Mouse (Mus musculus): ENCODE results near the gene Ptprj.
"Not testable (repeated sequence)": the region's sequence is repeated elsewhere in the genome, so short reads cannot be mapped to it uniquely, and the experiment has no call there.

The Ptprj gene

DNA sequence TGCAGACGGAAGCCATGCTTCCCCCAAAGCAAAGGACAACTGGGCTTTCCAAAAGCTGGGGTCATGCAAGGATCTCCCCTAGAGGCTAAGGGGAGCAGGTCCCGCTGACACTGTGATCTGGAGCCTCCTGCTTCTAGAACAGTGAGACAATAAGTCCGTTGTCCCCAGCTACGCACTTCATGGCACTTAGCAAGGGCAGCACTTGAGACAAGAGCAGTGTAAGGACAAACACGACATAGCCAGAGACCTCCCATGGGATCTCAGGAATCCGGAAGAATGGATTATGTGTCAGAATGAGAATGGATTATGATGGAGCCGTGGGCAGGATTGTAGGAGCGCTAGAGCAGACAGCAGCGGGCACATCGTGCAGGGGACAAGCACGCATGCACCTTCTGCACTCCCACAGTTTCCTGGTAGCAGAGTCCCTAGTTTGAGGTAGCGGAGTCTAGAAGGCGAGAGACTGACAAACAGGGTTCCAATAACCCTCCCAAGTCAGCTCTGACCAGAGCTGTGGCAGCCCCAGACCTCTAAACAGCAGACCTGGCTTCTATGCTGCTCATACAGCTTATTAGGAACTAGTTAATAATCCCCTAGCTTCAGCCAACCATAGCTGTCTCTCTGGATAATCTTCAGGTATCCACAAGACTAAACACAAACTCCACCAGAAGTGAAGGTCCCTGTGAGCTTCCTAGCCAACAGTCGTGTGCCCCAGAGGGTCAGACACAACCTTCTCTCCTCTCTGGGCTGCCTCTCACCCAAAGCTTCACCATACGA is 131.3 kb downstream of the Ptprj start:
- no peak for TF ChIP-seq CTCF (conservative IDR thresholded peaks at IDR 0.05; ENCODE audit: low read length)
- TF ChIP-seq NANOG (IDR thresholded peaks at IDR 0.05; ENCODE audit: borderline replicate concordance, low read length) = no peak
- no peak for TF ChIP-seq POU5F1 (IDR thresholded peaks at IDR 0.05; ENCODE audit: borderline replicate concordance, low read length)
- peaks cover 9% of the 10 kb centered on the region for H3K36me3 ChIP-seq (ENCODE audit: insufficient read depth, low read length)

DNA sequence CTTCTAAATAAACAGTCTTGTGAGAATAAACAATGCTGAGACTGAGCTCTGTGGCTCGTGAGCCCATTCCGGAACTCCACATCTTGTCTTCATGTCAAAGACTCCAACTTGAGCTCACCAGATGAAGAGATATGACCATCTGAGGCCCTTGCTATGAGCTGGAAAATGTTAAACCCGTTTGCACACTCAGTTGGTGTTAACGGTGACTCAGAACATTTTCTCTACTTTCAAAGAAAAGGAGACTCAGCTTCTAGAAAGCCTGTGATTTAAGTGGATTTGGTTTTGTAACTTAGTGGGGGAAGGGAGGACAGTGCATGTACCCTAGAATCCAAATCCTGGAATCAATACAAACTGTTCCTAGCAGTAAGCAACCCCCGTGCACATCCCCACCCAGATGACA is 136.6 kb downstream of the Ptprj start:
- no peaks in the 10 kb centered on the region; the same call in 1 of the 2 replicates for H3K36me3 ChIP-seq (ENCODE audit: insufficient read depth, low read length)
- H3K27me3 ChIP-seq (ENCODE audit: insufficient read depth, low read length) = no peaks in the 10 kb centered on the region
- H3K9me3 ChIP-seq (ENCODE audit: low read length) = no peaks in the 10 kb centered on the region
- no peak overlapping the region for H3K4me3 ChIP-seq (replicated peaks; ENCODE audit: low read length)
- TF ChIP-seq POU5F1 (IDR thresholded peaks at IDR 0.05; ENCODE audit: borderline replicate concordance, low read length) = no peak
- TF ChIP-seq CTCF (conservative IDR thresholded peaks at IDR 0.05; ENCODE audit: low read length) = no peak
- TF ChIP-seq NANOG (IDR thresholded peaks at IDR 0.05; ENCODE audit: borderline replicate concordance, low read length) = no peak
- H3K4me1 ChIP-seq (replicated peaks; ENCODE audit: low read depth, low read length) = no peaks in the 10 kb centered on the region

More for the DNA sequence above, 131.3 kb downstream of the Ptprj start:
- Histone ChIP-seq H3K9me3 (ENCODE audit: low read length) (no peaks in the 10 kb centered on the region), H3K4me3 (replicated peaks; ENCODE audit: low read length) (no peak overlapping the region), H3K27me3 (ENCODE audit: insufficient read depth, low read length) (no peaks in the 10 kb centered on the region), H3K4me1 (replicated peaks; ENCODE audit: low read depth, low read length) (no peaks in the 10 kb centered on the region)

DNA sequence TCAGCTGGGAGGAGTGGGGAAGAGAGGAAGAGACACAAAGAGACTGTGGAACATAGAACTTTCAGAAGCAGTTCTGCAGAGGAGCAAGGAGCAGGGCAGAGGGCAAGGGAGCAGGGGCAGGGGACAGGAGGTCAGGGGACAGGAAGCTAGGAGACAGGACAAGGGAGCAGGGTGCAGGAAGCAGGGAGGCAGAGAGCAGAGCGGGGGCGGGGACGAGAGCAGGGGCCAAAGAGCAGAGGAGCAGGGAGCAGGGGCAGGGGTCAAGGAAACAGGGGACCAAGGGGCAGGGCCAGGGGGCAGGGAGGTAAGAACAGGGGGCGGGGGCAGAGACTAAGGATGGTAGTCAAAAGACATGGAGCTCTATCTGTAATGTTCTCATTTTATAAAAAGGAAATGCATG is 138.6 kb downstream of the Ptprj start:
- not testable (repeated sequence) for H3K27me3 ChIP-seq (ENCODE audit: insufficient read depth, low read length); H3K36me3 ChIP-seq (ENCODE audit: insufficient read depth, low read length); H3K4me3 ChIP-seq (replicated peaks; ENCODE audit: low read length); H3K4me1 ChIP-seq (replicated peaks; ENCODE audit: low read depth, low read length); H3K9me3 ChIP-seq (ENCODE audit: low read length)

DNA sequence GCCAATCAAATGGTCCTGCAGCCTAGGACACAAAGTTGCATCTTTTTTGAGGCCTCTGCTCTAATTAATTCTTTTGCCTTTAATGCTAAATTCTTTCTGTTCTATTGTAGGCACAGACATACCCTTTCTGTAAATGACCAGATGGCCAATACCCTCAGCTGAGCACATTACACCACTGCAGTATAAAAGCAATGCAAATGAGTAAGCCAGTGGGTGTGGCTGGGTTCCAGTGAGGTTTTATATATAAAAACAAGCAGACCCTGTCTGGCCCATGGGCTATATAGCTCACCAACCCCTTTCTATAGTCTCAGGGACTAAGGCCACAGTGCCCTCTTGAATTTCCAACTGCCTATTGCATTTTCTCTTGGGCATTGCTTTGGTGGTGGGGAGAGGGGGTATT is 140.3 kb downstream of the Ptprj start:
- H3K36me3 ChIP-seq (ENCODE audit: insufficient read depth, low read length); H3K27me3 ChIP-seq (ENCODE audit: insufficient read depth, low read length); H3K4me1 ChIP-seq (replicated peaks; ENCODE audit: low read depth, low read length); H3K4me3 ChIP-seq (replicated peaks; ENCODE audit: low read length); H3K9me3 ChIP-seq (ENCODE audit: low read length): not testable (repeated sequence)

DNA sequence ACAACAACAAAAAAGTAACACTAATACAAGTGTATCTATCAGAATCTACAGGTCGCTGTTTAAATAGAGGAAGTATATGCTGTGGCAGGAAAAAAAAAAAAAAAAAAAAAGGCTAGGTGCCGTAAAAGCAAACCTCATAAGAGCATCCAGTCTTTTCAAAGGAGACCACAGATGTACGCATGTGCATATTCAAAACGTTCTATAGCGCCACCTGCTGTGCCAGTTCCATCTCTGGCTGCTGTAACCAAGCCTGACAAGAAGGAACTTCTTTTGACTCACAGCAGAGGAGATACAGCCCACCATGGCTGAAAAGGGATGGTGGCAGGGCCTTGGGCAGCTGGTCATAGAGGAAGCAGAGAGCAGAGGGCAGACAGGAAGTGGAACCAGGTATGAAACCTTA is 143.0 kb downstream of the Ptprj start:
- H3K9me3 ChIP-seq (ENCODE audit: low read length); H3K4me1 ChIP-seq (replicated peaks; ENCODE audit: low read depth, low read length); H3K36me3 ChIP-seq (ENCODE audit: insufficient read depth, low read length); H3K4me3 ChIP-seq (replicated peaks; ENCODE audit: low read length); H3K27me3 ChIP-seq (ENCODE audit: insufficient read depth, low read length): not testable (repeated sequence)

DNA sequence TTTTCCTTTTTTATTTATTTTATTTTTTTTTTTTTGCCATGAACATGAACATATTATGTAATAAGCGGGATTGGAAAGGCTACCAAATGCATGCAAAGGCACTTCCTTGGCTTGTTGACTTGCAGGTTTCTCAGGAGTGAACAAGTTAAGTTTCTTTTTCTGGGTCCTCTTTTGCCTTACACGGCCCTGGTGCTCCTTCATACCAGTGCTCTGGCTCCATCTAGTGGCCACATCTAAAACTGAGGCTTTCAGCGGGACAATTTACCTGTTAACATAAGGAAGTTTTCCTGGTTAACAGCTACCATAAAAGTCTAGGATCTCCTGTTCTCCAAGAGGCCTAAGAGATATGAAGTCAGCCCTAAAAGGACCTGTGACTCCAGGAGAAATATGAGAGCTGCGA is 150.7 kb downstream of the Ptprj start:
- H3K27me3 ChIP-seq (ENCODE audit: insufficient read depth, low read length); H3K4me1 ChIP-seq (replicated peaks; ENCODE audit: low read depth, low read length); H3K36me3 ChIP-seq (ENCODE audit: insufficient read depth, low read length); H3K4me3 ChIP-seq (replicated peaks; ENCODE audit: low read length); H3K9me3 ChIP-seq (ENCODE audit: low read length): not testable (repeated sequence)

DNA sequence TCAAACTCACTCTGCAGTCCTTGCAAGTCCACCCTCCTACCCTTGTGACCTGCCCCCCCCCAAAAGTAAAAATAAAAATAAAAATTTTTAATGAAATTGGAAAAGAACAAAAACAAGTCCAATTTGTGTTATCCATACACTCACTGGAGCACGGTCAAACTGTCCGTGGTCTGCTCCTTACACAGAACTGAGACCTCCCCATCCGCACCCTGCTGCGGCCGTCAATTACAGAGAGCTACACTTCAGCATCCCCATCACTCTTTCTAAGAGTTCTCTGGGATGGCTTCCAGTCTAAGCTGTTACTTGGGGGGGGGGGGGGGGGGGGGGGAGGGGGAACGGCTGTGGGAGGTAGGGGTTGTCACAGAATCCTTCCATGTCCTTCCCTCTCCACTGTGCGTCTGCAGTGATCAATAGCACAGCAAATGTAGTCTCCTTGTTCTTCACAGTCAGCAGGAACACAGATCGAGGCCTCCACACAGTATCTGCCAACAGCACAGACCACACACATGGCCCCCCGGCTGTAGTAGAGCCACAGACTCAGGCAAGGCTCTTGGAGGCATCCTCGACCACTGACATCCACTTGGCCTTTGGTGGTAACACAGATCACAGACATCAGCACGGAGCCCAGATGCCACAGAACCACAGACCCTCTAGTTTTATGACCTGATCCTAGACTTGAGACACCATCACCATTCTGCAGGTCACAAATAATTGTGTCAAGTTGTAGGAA is 151.3 kb downstream of the Ptprj start:
- H3K27me3 ChIP-seq (ENCODE audit: insufficient read depth, low read length); H3K4me3 ChIP-seq (replicated peaks; ENCODE audit: low read length); H3K4me1 ChIP-seq (replicated peaks; ENCODE audit: low read depth, low read length); H3K36me3 ChIP-seq (ENCODE audit: insufficient read depth, low read length); H3K9me3 ChIP-seq (ENCODE audit: low read length): not testable (repeated sequence)

DNA sequence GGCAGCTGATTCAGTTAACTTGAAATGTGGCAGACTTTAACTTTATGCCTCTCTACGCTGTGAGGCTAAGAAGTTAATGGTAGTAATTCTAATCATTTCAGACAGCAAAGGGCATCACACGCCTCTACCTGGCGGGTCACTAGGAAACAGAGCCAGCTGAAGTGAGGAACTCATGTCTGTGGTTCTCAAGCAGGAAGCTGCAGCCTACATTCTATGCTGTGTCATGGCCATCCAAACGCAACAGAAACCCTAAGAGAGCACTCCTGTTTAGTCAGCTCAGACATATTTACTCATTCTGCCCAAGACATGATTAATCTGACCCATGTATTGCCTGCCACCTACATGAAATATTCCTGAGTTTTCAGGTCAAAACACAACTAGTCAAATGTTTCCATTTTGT is 155.5 kb downstream of the Ptprj start:
- not testable (repeated sequence) for H3K4me1 ChIP-seq (replicated peaks; ENCODE audit: low read depth, low read length); H3K36me3 ChIP-seq (ENCODE audit: insufficient read depth, low read length); H3K27me3 ChIP-seq (ENCODE audit: insufficient read depth, low read length); H3K9me3 ChIP-seq (ENCODE audit: low read length); H3K4me3 ChIP-seq (replicated peaks; ENCODE audit: low read length)

DNA sequence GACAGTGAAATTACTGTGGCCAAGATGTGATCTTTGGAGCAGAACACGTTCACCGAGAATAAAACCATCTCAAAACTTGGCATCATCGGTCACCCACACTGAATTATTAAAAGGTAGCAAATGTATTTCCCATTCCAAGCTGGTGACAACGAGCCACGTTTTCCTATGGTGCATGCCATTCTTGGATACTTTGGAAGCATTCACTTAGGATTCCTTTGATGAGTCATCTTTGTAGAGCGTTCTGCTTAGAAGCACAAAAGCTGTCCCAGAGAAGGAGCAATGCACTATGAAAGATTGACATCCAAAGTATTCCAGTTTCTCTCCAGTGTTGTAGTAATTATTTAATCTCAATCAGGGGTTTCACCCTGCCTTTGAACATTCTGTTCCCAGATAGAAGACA is 158.2 kb downstream of the Ptprj start:
- not testable (repeated sequence) for H3K27me3 ChIP-seq (ENCODE audit: insufficient read depth, low read length); H3K4me1 ChIP-seq (replicated peaks; ENCODE audit: low read depth, low read length); H3K4me3 ChIP-seq (replicated peaks; ENCODE audit: low read length); H3K36me3 ChIP-seq (ENCODE audit: insufficient read depth, low read length); H3K9me3 ChIP-seq (ENCODE audit: low read length)

DNA sequence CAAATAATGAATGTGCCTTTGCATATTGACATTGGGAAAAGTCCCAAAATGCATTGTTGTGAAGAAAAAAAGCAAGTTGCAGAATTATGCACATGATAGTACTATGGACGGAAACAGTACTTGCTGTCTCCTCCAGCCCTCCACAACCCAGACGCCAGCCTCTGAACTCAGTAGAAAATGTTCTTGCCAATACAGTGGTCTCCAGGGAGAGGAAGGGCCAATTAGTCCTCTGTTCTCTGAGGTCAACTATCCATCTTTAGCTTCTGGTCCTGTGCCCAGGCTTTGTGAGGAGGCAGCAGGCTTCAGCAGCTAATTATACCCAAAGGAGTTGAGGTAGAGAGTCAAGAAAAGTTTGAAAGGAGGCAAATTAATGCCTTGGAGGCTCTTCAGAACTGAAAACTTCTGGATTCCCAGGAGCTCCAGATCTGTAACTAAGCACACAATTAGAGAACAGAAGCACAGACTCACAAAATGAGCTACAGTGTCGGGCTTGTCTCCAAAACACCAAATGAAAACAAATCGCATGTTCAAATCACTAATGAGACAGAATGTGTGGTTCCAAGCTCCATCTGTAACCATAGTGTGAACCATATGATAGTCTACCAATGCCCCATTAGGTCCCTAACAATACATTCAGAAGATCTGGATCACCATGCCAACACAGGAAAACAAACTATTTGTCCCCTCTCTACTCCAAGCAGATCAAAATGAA is 166.2 kb downstream of the Ptprj start:
- not testable (repeated sequence) for H3K36me3 ChIP-seq (ENCODE audit: insufficient read depth, low read length); H3K27me3 ChIP-seq (ENCODE audit: insufficient read depth, low read length); H3K9me3 ChIP-seq (ENCODE audit: low read length); H3K4me3 ChIP-seq (replicated peaks; ENCODE audit: low read length); H3K4me1 ChIP-seq (replicated peaks; ENCODE audit: low read depth, low read length)

DNA sequence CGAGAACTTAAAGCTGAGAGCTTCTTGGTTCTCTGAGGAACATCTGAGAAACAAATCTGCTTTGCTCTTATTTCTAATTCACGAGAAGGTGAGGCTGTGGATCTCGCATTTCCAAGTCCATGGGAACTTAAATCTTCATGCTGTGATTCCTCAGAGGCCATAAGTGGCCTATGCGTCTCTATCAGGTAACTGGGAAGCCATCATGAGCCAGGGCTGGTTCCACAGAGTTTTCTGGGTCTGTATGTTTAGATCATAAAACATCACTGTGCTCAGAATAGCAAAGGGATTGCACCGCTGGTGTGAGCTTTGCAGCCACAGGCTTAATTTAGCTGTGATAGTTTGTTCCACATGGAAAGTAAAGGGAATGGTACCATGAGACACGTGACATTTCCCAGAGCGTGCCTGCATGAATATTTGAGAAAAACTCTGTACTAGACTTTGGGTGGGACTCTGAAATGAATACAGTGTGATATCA is 181.8 kb downstream of the Ptprj start, which contains the start of gene Olfr1274-ps:
TSS of gene Olfr1274-ps (plus strand) at position 51 of the 475 bp plus-strand sequence.
- not testable (repeated sequence) for H3K27me3 ChIP-seq (ENCODE audit: insufficient read depth, low read length); H3K4me1 ChIP-seq (replicated peaks; ENCODE audit: low read depth, low read length); H3K9me3 ChIP-seq (ENCODE audit: low read length); H3K36me3 ChIP-seq (ENCODE audit: insufficient read depth, low read length); H3K4me3 ChIP-seq (replicated peaks; ENCODE audit: low read length)
